Mouse (Mus musculus) embryonic fibroblast, embryonic 13.5 days (primary cell): ENCODE measurements around the gene Nudt17.
"Not testable (repeated sequence)": the region's sequence is repeated elsewhere in the genome, so short reads cannot be mapped to it uniquely, and the experiment has no call there.

Source experiments
- CTCF ChIP-seq: IDR thresholded peaks from 2 replicates; pipeline ENCODE4 v1.5.1; 2011; ENCODE audit warnings: mild to moderate bottlenecking, control low read depth, low read length, moderate library complexity, borderline replicate concordance; ENCODE audit not compliant: insufficient read depth
- POLR2A ChIP-seq: IDR thresholded peaks from 2 replicates; pipeline ENCODE4 v1.6.1; 2011; ENCODE audit warnings: low read depth, mild to moderate bottlenecking, control low read depth, low read length, moderate library complexity

DNA sequence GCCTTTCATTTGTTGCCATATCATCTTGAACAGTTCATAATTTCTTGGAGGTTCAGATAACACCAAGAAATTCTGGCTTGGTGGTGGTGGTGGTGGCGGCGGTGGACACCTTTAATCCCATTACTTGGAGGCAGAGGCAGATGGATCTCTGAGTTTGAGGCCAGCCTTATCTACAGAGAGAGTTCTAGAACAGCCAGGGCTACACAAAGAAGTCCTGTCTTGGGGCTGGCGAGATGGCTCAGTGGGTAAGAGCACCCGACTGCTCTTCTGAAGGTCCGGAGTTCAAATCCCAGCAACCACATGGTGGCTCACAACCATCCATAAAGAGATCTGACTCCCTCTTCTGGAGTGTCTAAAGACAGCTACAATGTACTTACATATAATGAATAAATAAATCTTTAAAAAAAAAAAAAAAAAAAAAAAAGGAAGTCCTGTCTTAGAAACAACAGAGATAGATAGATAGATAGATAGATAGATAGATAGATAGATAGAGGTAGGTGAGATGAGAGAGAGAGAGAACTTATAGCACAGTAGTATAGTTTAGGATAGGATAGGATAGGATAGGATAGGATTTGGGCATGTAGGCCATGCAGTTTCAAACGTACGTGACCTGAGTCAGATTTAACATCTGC is 42.5 kb downstream of the Nudt17 start:
- TF ChIP-seq CTCF, POLR2A: not testable (repeated sequence)
